Comparison of ENCODE assay signal across 19 mouse cellular contexts in the genomic region with DNA sequence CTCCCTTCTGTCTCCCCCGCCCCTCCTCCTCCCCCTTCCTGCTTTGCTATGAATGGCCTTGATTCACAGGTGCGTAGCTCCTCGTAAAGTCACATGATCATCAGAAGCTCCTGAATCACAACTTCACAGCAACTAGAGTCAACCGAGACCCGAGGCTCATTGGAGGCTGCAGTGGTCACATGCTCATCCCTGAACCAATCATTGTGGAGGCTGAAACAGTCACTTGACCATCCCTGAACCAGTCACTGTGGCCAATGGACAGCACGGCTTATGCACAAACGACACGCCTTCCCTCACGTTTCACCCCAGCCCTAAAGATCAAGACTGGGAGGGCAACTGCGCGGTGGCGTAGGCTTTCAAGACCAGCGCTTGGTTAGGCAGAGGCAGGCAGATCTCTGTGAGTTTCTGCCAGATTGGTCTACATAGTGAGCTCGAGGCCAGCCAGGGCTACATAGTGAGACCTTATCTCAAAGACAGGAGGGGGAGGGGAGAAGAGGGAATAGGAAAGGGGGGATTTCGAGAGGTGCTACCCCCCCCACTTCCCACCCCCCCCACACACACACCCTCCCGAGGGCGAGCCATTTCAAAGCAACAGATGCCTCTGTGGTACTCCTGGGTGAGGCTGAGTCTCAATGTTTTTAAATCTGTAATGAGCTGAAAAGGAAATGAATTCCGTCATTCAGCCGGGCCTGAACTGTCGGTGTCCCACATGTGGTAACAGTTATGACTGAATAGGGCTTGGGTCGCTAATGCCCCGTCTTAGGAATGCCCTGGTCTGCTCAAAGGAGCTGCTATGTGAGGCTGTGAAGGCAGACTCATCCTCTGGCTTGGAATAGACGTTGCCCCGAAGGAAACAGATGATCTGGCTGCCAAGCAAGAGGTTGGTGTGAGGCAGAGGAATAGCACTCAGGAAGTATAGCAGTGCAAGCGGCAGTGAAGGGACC. TPM values are rescaled to one million over a fixed set of nuclear protein-coding genes. Genes with fewer than 3 reads are reported as not detected.
A peak's percentile ranks its signal among the peaks of the same experiment; 100 is the strongest.
DNase-seq lines count a peak whose midpoint lies in the region; ATAC-seq and TF ChIP-seq lines count a peak whose summit lies in the region.
"Had no signal": no experiment of that assay in that cellular context is flagged by ENCODE, and none has a peak within 500 bp of the region (broad histone marks: within the 10 kb centered on the region; RNA-seq: fewer than 3 reads in every experiment).

No protein-coding gene starts in this region.

- H3K4me2 ChIP-seq in embryonic facial prominence, embryonic 14.5 days (ENCODE audit: low read depth, low read length): no peak overlapping the region
- no peak overlapping the region for H3K4me2 ChIP-seq in heart, embryonic 12.5 days
- H3K4me2 ChIP-seq: embryonic facial prominence, embryonic 15.5 days; forebrain, embryonic 12.5 days; hindbrain, embryonic 14.5 days; midbrain, embryonic 13.5 days had no signal

- no peak for TF ChIP-seq CTCF in E14TG2a.4 (conservative IDR thresholded peaks at IDR 0.05; ENCODE audit: low read length)

- H3K27me3 ChIP-seq in E14TG2a.4 (ENCODE audit: insufficient read depth, low read length): no peaks in the 10 kb centered on the region
- H3K27me3 ChIP-seq in embryonic facial prominence, embryonic 14.5 days (replicated peaks; ENCODE audit: control insufficient read depth, insufficient read depth, low read length): 0 out of 2 replicates have a peak, but pooled peaks cover 9% of the 10 kb centered on the region
- no peaks in the 10 kb centered on the region for H3K27me3 ChIP-seq in heart, embryonic 12.5 days (replicated peaks)
- H3K27me3 ChIP-seq: midbrain, embryonic 13.5 days had no signal

- no peaks in the 10 kb centered on the region for H3K9me3 ChIP-seq in E14TG2a.4 (ENCODE audit: low read length)
- no peaks in the 10 kb centered on the region for H3K9me3 ChIP-seq in embryonic facial prominence, embryonic 14.5 days (ENCODE audit: control insufficient read depth, low read length)
- 0 out of 2 replicates have a peak, but pooled peaks cover 3% of the 10 kb centered on the region for H3K9me3 ChIP-seq in heart, embryonic 12.5 days (replicated peaks)
- H3K9me3 ChIP-seq: embryonic facial prominence, embryonic 15.5 days; forebrain, embryonic 12.5 days; midbrain, embryonic 13.5 days had no signal

- WGBS in embryonic facial prominence, embryonic 14.5 days: 65% methylated on average over 25 of the region's 25 CpGs
- WGBS in heart, embryonic 12.5 days: 77% methylated on average over 25 of the region's 25 CpGs

- peaks cover 6% of the 10 kb centered on the region for H3K36me3 ChIP-seq in E14TG2a.4 (ENCODE audit: insufficient read depth, low read length)
- no peaks in the 10 kb centered on the region for H3K36me3 ChIP-seq in embryonic facial prominence, embryonic 14.5 days (ENCODE audit: control insufficient read depth, insufficient read depth, low read length)
- H3K36me3 ChIP-seq in heart, embryonic 12.5 days: no peaks in the 10 kb centered on the region
- H3K36me3 ChIP-seq: embryonic facial prominence, embryonic 15.5 days; forebrain, embryonic 12.5 days; midbrain, embryonic 13.5 days had no signal

- peak overlapping the region; percentile 44 for H3K4me3 ChIP-seq in E14TG2a.4 (replicated peaks; ENCODE audit: low read length)
- no peak overlapping the region for H3K4me3 ChIP-seq in embryonic facial prominence, embryonic 14.5 days (ENCODE audit: low read depth, low read length)
- H3K4me3 ChIP-seq in heart, embryonic 12.5 days: no peak overlapping the region
- H3K4me3 ChIP-seq: embryonic facial prominence, embryonic 15.5 days; forebrain, embryonic 12.5 days; heart, adult 2 months; midbrain, embryonic 13.5 days had no signal

- peak; percentile 65 for DNase-seq in WW6 (ENCODE audit: low read depth, low spot score)
- DNase-seq in embryonic facial prominence, embryonic 14.5 days (ENCODE audit: low spot score): peak; percentile 29
- DNase-seq in mesoderm, embryonic 11.5 days (ENCODE audit: low read depth, low spot score): peak; percentile 61
- no peak for DNase-seq in ovary, postnatal 14 days (ENCODE audit: low spot score)
- DNase-seq in lung, adult 18-20 months: no peak
- DNase-seq: adrenal gland, postnatal 25 days; cerebellum, adult 9-10 months; heart, adult 2 months; heart, postnatal 14 days; kidney, adult 11 months; kidney, postnatal 25 days; liver; lung, adult 2 months had no signal

- no peak overlapping the region for H3K27ac ChIP-seq in embryonic facial prominence, embryonic 14.5 days (replicated peaks; ENCODE audit: low read depth, low read length)
- no peak overlapping the region for H3K27ac ChIP-seq in heart, embryonic 12.5 days (ENCODE audit: poor library complexity, severe bottlenecking)
- H3K27ac ChIP-seq: embryonic facial prominence, embryonic 15.5 days; forebrain, embryonic 12.5 days; heart, adult 2 months; hindbrain, embryonic 14.5 days; midbrain, embryonic 13.5 days had no signal

- no peak overlapping the region for H3K9ac ChIP-seq in embryonic facial prominence, embryonic 14.5 days (ENCODE audit: low read depth, low read length)
- H3K9ac ChIP-seq in heart, embryonic 12.5 days: no peak overlapping the region
- H3K9ac ChIP-seq: embryonic facial prominence, embryonic 15.5 days; forebrain, embryonic 12.5 days; hindbrain, embryonic 14.5 days; midbrain, embryonic 13.5 days had no signal

- ATAC-seq in embryonic facial prominence, embryonic 14.5 days (ENCODE audit: low read depth): no peak
- no peak for ATAC-seq in heart, embryonic 12.5 days (ENCODE audit: insufficient number of reproducible peaks, low FRiP score)
- ATAC-seq: midbrain, embryonic 13.5 days had no signal

- peaks cover 69% of the 10 kb centered on the region for H3K4me1 ChIP-seq in E14TG2a.4 (replicated peaks; ENCODE audit: low read depth, low read length)
- H3K4me1 ChIP-seq in embryonic facial prominence, embryonic 14.5 days (ENCODE audit: control insufficient read depth, insufficient read depth, low read length): peaks cover 8% of the 10 kb centered on the region
- peaks cover 16% of the 10 kb centered on the region for H3K4me1 ChIP-seq in heart, embryonic 12.5 days (replicated peaks)

RNA-seq across cellular contexts. Expression of a gene that starts 12.5 kb away (rescaled TPM):
- polyA plus RNA-seq in embryonic facial prominence, embryonic 14.5 days (2014; fragmentation: Nextera tagmentation; extraction: Ambion mirVana): 1.6 and 2.9 TPM in 2 replicates
- polyA plus RNA-seq in heart, embryonic 12.5 days (2016; fragmentation: Nextera tagmentation; extraction: Ambion mirVana): 1.8 TPM in 2 replicates

RNA-seq across cellular contexts. Expression of a gene that starts 30.1 kb away (rescaled TPM):
- polyA plus RNA-seq in embryonic facial prominence, embryonic 14.5 days (2014; fragmentation: Nextera tagmentation; extraction: Ambion mirVana): 0.14 and 0.56 TPM in 2 replicates
- polyA plus RNA-seq in heart, embryonic 12.5 days (2016; fragmentation: Nextera tagmentation; extraction: Ambion mirVana): 0.09 and 0.10 TPM in 2 replicates
- polyA plus RNA-seq: hindbrain, embryonic 14.5 days had no signal

RNA-seq across cellular contexts. Expression of a gene that starts 41.8 kb away (rescaled TPM):
- 0.10 TPM in 1 of 2 replicates, not detected in the other for polyA plus RNA-seq in embryonic facial prominence, embryonic 14.5 days (2014; fragmentation: Nextera tagmentation; extraction: Ambion mirVana)
- not detected in 2 replicates for polyA plus RNA-seq in heart, embryonic 12.5 days (2016; fragmentation: Nextera tagmentation; extraction: Ambion mirVana)
- polyA plus RNA-seq: forebrain, embryonic 12.5 days; hindbrain, embryonic 14.5 days; midbrain, embryonic 13.5 days had no signal

RNA-seq across cellular contexts. Expression of a gene that starts 55.5 kb away (rescaled TPM):
- not detected in 2 replicates for polyA plus RNA-seq in embryonic facial prominence, embryonic 14.5 days (2014; fragmentation: Nextera tagmentation; extraction: Ambion mirVana)
- not detected in 2 replicates for polyA plus RNA-seq in heart, embryonic 12.5 days (2016; fragmentation: Nextera tagmentation; extraction: Ambion mirVana)
- polyA plus RNA-seq: embryonic facial prominence, embryonic 15.5 days; forebrain, embryonic 12.5 days; hindbrain, embryonic 14.5 days; midbrain, embryonic 13.5 days had no signal

RNA-seq across cellular contexts. Expression of a gene that starts 59.4 kb away (rescaled TPM):
- 40.6 and 43.5 TPM in 2 replicates for polyA plus RNA-seq in embryonic facial prominence, embryonic 14.5 days (2014; fragmentation: Nextera tagmentation; extraction: Ambion mirVana)
- polyA plus RNA-seq in heart, embryonic 12.5 days (2016; fragmentation: Nextera tagmentation; extraction: Ambion mirVana): 21.0 and 22.2 TPM in 2 replicates

Comparison
In these comparisons a context has a peak if more than half of its experiments do, and no peak if none do; other contexts are left out.
1. DNase-seq: peak in WW6 (single experiment), embryonic facial prominence, embryonic 14.5 days (single experiment) and mesoderm, embryonic 11.5 days (single experiment); none in ovary, postnatal 14 days (single experiment) and lung, adult 18-20 months (0 of 2).